Mouse (Mus musculus) stomach, embryonic 14.5 days (tissue): ENCODE results near the gene Nol8. TPM values are rescaled to one million over a fixed set of nuclear protein-coding genes. Genes with fewer than 3 reads are reported as not detected.

Experiments used
- ATAC-seq: fragments of 200-750 bp; cut with Nextera tagmentation; 2 replicates; pipeline ENCODE4 v1.8.0; 2017; ENCODE audit warnings: low read depth, moderate TSS enrichment; ENCODE audit not compliant: insufficient number of reproducible peaks, insufficient read depth, low FRiP score
- H3K27ac ChIP-seq: fragments of 300-500 bp; sonication (generic); 2 replicates; pipeline ENCODE4 v1.5.1; 2014; ENCODE audit warnings: mild to moderate bottlenecking, low read length, moderate library complexity, mixed read lengths
- H3K27me3 ChIP-seq: fragments of 300-500 bp; sonication (generic); 2 replicates; pipeline ENCODE4 v1.6.1; 2014; ENCODE audit warnings: low read length, control low read depth, mixed read lengths; ENCODE audit not compliant: control insufficient read depth, insufficient read depth
- H3K36me3 ChIP-seq: fragments of 300-500 bp; sonication (generic); 2 replicates; pipeline ENCODE4 v1.6.1; 2014; ENCODE audit warnings: mild to moderate bottlenecking, control low read depth, low read length, moderate library complexity, mixed read lengths; ENCODE audit not compliant: control insufficient read depth, insufficient read depth
- H3K4me1 ChIP-seq: fragments of 300-500 bp; sonication (generic); 2 replicates; pipeline ENCODE4 v1.6.1; 2014; ENCODE audit warnings: low read length, control low read depth, mixed read lengths; ENCODE audit not compliant: control insufficient read depth, insufficient read depth
- H3K4me2 ChIP-seq: fragments of 300-500 bp; sonication (generic); replicated peaks from 2 replicates; pipeline ENCODE4 v1.6.1; 2014; ENCODE audit warnings: low read depth, low read length, control low read depth
- H3K4me3 ChIP-seq: fragments of 300-500 bp; sonication (generic); 2 replicates; pipeline ENCODE4 v1.5.1; 2014; ENCODE audit warnings: low read depth, low read length, control low read depth
- H3K9ac ChIP-seq: fragments of 300-500 bp; sonication (generic); replicated peaks from 2 replicates; pipeline ENCODE4 v1.6.1; 2014; ENCODE audit warnings: low read depth, mild to moderate bottlenecking, control low read depth, low read length, moderate library complexity, mixed read lengths
- H3K9me3 ChIP-seq: fragments of 300-500 bp; sonication (generic); 2 replicates; pipeline ENCODE4 v1.6.1; 2016; ENCODE audit warnings: low read depth, low read length, control low read depth; ENCODE audit not compliant: control insufficient read depth
- WGBS: fragments of 180-500 bp; shearing (Covaris S2); extraction: QIAGEN DNeasy Blood & Tissue Kit; methylation state at CpG from one replicate; pipeline ENCODE4 v1.1.7; 2014; 5-methylcytosine and 5-hydroxymethylcytosine counted together
- polyA plus RNA-seq: library from polyadenylated mRNA; unstranded; fragments of >200 nt; fragmentation: Nextera tagmentation; extraction: Ambion mirVana; gene quantifications from 2 replicates; pipeline ENCODE4 v1.2.1, GENCODE M21; 2014

Nol8 gene
- polyA plus RNA-seq, 1 experiment from 2014 or later, result 18.6 TPM

DNA sequence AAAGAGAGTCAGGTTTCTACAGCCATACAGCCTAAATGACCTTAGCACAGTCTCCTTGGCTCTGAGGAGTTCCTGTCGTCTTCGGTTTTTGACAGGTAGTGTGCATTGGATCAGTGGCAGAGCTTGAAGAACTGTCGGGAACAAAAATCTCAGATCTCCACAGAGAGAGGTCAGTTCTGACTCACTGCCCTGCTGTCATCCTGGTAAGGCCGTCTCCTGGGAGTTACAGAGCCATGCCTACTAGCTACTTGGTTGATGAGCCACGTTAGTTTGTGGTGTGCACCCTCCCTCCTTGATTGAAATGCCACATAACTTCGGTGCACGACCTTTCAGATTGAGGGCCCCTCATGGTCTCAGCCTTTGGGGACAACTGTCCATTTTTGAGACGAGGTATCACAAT, 55.4 kb downstream of the Nol8 start:
- H3K4me1 ChIP-seq, result no peaks in the 10 kb centered on the region
- H3K9me3 ChIP-seq, result no peaks in the 10 kb centered on the region
- H3K27ac ChIP-seq, result no peak overlapping the region
- H3K36me3 ChIP-seq, result peaks cover 69% of the 10 kb centered on the region
- H3K27me3 ChIP-seq, result no peaks in the 10 kb centered on the region
- WGBS, result 91% methylated on average over 8 of the region's 8 CpGs
- H3K4me3 ChIP-seq, result no peak overlapping the region
- ATAC-seq, result no peak
- no peak overlapping the region for H3K9ac ChIP-seq
- no peak overlapping the region for H3K4me2 ChIP-seq

- WGBS, result 93% methylated on average over 12 of the region's 12 CpGs
- Histone ChIP-seq H3K4me3 (no peak overlapping the region), H3K9ac (no peak overlapping the region), H3K4me2 (no peak overlapping the region), H3K9me3 (no peaks in the 10 kb centered on the region), H3K36me3 (peaks cover 69% of the 10 kb centered on the region), H3K27ac (no peak overlapping the region), H3K27me3 (no peaks in the 10 kb centered on the region), H3K4me1 (no peaks in the 10 kb centered on the region)
- ATAC-seq, result no peak
Observed at GRCm38 (mm10) chr13:49712047-49712721, 59.3 kb downstream of the Nol8 start.

- peaks cover 83% of the 10 kb centered on the region for H3K36me3 ChIP-seq
- no peak overlapping the region for H3K4me2 ChIP-seq
- ATAC-seq, result no peak
- no peaks in the 10 kb centered on the region for H3K4me1 ChIP-seq
- H3K4me3 ChIP-seq, result no peak overlapping the region
- no peaks in the 10 kb centered on the region for H3K27me3 ChIP-seq
- 91% methylated on average over 3 of the region's 3 CpGs for WGBS
- H3K9me3 ChIP-seq, result no peaks in the 10 kb centered on the region
- H3K27ac ChIP-seq, result no peak overlapping the region
- no peak overlapping the region for H3K9ac ChIP-seq
Observed at GRCm38 (mm10) chr13:49719310-49719709, 66.4 kb downstream of the Nol8 start.

Other genes with a start within 250 kb of the Nol8 start
- gene Ippk, start 231.8 kb upstream of the Nol8 start, polyA plus RNA-seq, result 16.3 and 17.8 TPM in 2 replicates
- 1.2 and 1.7 TPM in 2 replicates for gene Tes3-ps, start 159.8 kb upstream of the Nol8 start, polyA plus RNA-seq
- gene Ecm2, start 148.3 kb upstream of the Nol8 start, polyA plus RNA-seq, result 0.57 and 0.88 TPM in 2 replicates
- 51.6 and 56.5 TPM in 2 replicates for gene Aspn, start 108.6 kb upstream of the Nol8 start, polyA plus RNA-seq
- 1.3 and 1.4 TPM in 2 replicates for gene Omd, start 70.6 kb upstream of the Nol8 start, polyA plus RNA-seq
- 103 and 117 TPM in 2 replicates for gene Ogn, start 45.0 kb upstream of the Nol8 start, polyA plus RNA-seq
- 29.3 and 29.6 TPM in 2 replicates for gene Cenpp, start 293 bp upstream of the Nol8 start, polyA plus RNA-seq
- gene Iars, start 29.0 kb downstream of the Nol8 start, polyA plus RNA-seq, result 79.2 and 85.3 TPM in 2 replicates
- not detected in 2 replicates for gene Gm30302, start 145.9 kb downstream of the Nol8 start, polyA plus RNA-seq